Mouse (Mus musculus): ENCODE data around the gene Rbm42. TPM values are rescaled to one million over a fixed set of nuclear protein-coding genes. Genes with fewer than 3 reads are reported as not detected.
A peak's percentile ranks its signal among the peaks of the same experiment; 100 is the strongest.

The Rbm42 gene
- polyA plus RNA-seq, 1 experiment from 2014 or later: 88.1 TPM

- Histone ChIP-seq H3K9me3 (ENCODE audit: control insufficient read depth, low read length) (no peaks in the 10 kb centered on the region), H3K4me1 (replicated peaks; ENCODE audit: control insufficient read depth, insufficient read depth) (no peaks in the 10 kb centered on the region), H3K27me3 (ENCODE audit: control insufficient read depth, insufficient read depth, low read length) (no peaks in the 10 kb centered on the region), H3K27ac (replicated peaks) (peak within 1 kb of the TSS; percentile 78), H3K36me3 (ENCODE audit: control insufficient read depth, insufficient read depth, low read length) (no peaks in the 10 kb centered on the region), H3K9ac (ENCODE audit: low read length) (no peak within 1 kb of the TSS), H3K4me2 (replicated peaks; ENCODE audit: low read depth) (no peak within 1 kb of the TSS), H3K4me3 (ENCODE audit: low read depth, low read length) (no peak within 1 kb of the TSS)
- no peak for DNase-seq (ENCODE audit: low spot score)
- WGBS: 93% methylated on average over 12 of the region's 12 CpGs
- ATAC-seq (ENCODE audit: low FRiP score, low TSS enrichment): no peak
- TF ChIP-seq EP300 (optimal IDR thresholded peaks at IDR 0.05) (no peak), CTCF (IDR thresholded peaks at IDR 0.05; ENCODE audit: low read depth) (no peak)
Measured at GRCm38 (mm10) chr7:30598786-30599185, 51.3 kb downstream of the Rbm42 start, which contains the start of gene Zbtb32. Zbtb32 (minus strand) TSS chr7:30598909.

- no peak overlapping the region for H3K4me3 ChIP-seq (ENCODE audit: low read depth, low read length)
- no peak overlapping the region for H3K4me2 ChIP-seq (replicated peaks; ENCODE audit: low read depth)
- H3K4me1 ChIP-seq (replicated peaks; ENCODE audit: control insufficient read depth, insufficient read depth): no peaks in the 10 kb centered on the region
- TF ChIP-seq EP300 (optimal IDR thresholded peaks at IDR 0.05): no peak
- H3K27ac ChIP-seq (replicated peaks): no peak overlapping the region
- WGBS: 75% methylated on average over 5 of the region's 5 CpGs
- DNase-seq (ENCODE audit: low spot score): no peak
- no peaks in the 10 kb centered on the region for H3K27me3 ChIP-seq (ENCODE audit: control insufficient read depth, insufficient read depth, low read length)
- H3K9me3 ChIP-seq (ENCODE audit: control insufficient read depth, low read length): no peaks in the 10 kb centered on the region
- ATAC-seq (ENCODE audit: low FRiP score, low TSS enrichment): no peak
- no peaks in the 10 kb centered on the region for H3K36me3 ChIP-seq (ENCODE audit: control insufficient read depth, insufficient read depth, low read length)
- H3K9ac ChIP-seq (ENCODE audit: low read length): no peak overlapping the region
Measured at GRCm38 (mm10) chr7:30596811-30597210, 53.3 kb downstream of the Rbm42 start.

- H3K4me3 ChIP-seq (ENCODE audit: low read depth, low read length): no peak overlapping the region
- H3K4me2 ChIP-seq (replicated peaks; ENCODE audit: low read depth): no peak overlapping the region
- H3K36me3 ChIP-seq (ENCODE audit: control insufficient read depth, insufficient read depth, low read length): no peaks in the 10 kb centered on the region
- H3K4me1 ChIP-seq (replicated peaks; ENCODE audit: control insufficient read depth, insufficient read depth): no peaks in the 10 kb centered on the region
- whole genome bisulfite sequencing: 68% methylated on average over 5 of the region's 5 CpGs
- TF ChIP-seq EP300 (optimal IDR thresholded peaks at IDR 0.05) (no peak), CTCF (IDR thresholded peaks at IDR 0.05; ENCODE audit: low read depth) (no peak)
- no peak overlapping the region for H3K9ac ChIP-seq (ENCODE audit: low read length)
- ATAC-seq (ENCODE audit: low FRiP score, low TSS enrichment) (no peak), DNase-seq (ENCODE audit: low spot score) (no peak)
- H3K27ac ChIP-seq (replicated peaks): no peak overlapping the region
- no peaks in the 10 kb centered on the region for H3K9me3 ChIP-seq (ENCODE audit: control insufficient read depth, low read length)
- no peaks in the 10 kb centered on the region for H3K27me3 ChIP-seq (ENCODE audit: control insufficient read depth, insufficient read depth, low read length)
Measured at GRCm38 (mm10) chr7:30596093-30596492, 54.0 kb downstream of the Rbm42 start.

GRCm38 (mm10) chr7:30594510-30595024 is 55.5 kb downstream of the Rbm42 start:
- H3K27ac ChIP-seq (replicated peaks): no peak overlapping the region
- ATAC-seq (ENCODE audit: low FRiP score, low TSS enrichment): no peak
- no peaks in the 10 kb centered on the region; the same call in 1 of the 2 replicates for H3K4me1 ChIP-seq (replicated peaks; ENCODE audit: control insufficient read depth, insufficient read depth)
- no peaks in the 10 kb centered on the region for H3K27me3 ChIP-seq (ENCODE audit: control insufficient read depth, insufficient read depth, low read length)
- no peaks in the 10 kb centered on the region for H3K9me3 ChIP-seq (ENCODE audit: control insufficient read depth, low read length)
- 65% methylated on average over 4 of the region's 4 CpGs for WGBS
- H3K4me2 ChIP-seq (replicated peaks; ENCODE audit: low read depth): no peak overlapping the region
- H3K4me3 ChIP-seq (ENCODE audit: low read depth, low read length): no peak overlapping the region
- no peaks in the 10 kb centered on the region for H3K36me3 ChIP-seq (ENCODE audit: control insufficient read depth, insufficient read depth, low read length)
- H3K9ac ChIP-seq (ENCODE audit: low read length): no peak overlapping the region
- TF ChIP-seq EP300 (optimal IDR thresholded peaks at IDR 0.05) (no peak), CTCF (IDR thresholded peaks at IDR 0.05; ENCODE audit: low read depth) (no peak)
- no peak for DNase-seq (ENCODE audit: low spot score)

GRCm38 (mm10) chr7:30593579-30594509 is 56.3 kb downstream of the Rbm42 start:
- 61% methylated on average over 10 of the region's 10 CpGs for WGBS
- Histone ChIP-seq H3K4me2 (replicated peaks; ENCODE audit: low read depth) (no peak overlapping the region), H3K4me3 (ENCODE audit: low read depth, low read length) (no peak overlapping the region), H3K9me3 (ENCODE audit: control insufficient read depth, low read length) (no peaks in the 10 kb centered on the region), H3K27ac (replicated peaks) (no peak overlapping the region), H3K9ac (ENCODE audit: low read length) (0 out of 2 replicates have a peak overlapping the region, but pooled peaks have one; percentile 2), H3K36me3 (ENCODE audit: control insufficient read depth, insufficient read depth, low read length) (no peaks in the 10 kb centered on the region), H3K27me3 (ENCODE audit: control insufficient read depth, insufficient read depth, low read length) (no peaks in the 10 kb centered on the region), H3K4me1 (replicated peaks; ENCODE audit: control insufficient read depth, insufficient read depth) (no peaks in the 10 kb centered on the region; the same call in 1 of the 2 replicates)
- DNase-seq (ENCODE audit: low spot score) (no peak), ATAC-seq (ENCODE audit: low FRiP score, low TSS enrichment) (no peak)
- TF ChIP-seq CTCF (IDR thresholded peaks at IDR 0.05; ENCODE audit: low read depth): no peak
- no peak for TF ChIP-seq EP300 (optimal IDR thresholded peaks at IDR 0.05)

Data from stomach, postnatal 0 days (tissue).